Mouse (Mus musculus): Measurements from ENCODE around the gene Suclg2.

DNA sequence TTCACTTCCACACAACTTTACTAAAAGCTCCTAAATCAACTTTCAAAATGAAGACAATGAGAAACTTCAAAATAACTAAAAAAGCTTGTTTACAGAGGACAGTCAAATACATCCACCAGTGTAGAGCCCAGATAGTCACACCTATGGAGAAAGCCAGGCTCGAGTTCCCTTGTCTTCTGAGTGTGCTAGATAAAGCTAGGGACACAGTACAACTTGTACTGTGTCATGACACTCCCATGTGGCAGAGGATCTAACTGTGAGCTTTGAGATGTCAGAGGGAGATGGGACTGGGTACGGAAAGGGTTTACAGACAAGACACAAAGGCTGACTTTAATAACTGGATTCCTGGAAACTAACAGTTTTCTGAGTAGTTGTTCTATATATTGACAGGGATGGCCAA lies 122.7 kb downstream of the Suclg2 start:
- TF ChIP-seq CTCF (IDR thresholded peaks at IDR 0.05; ENCODE audit: insufficient read depth, low read length) = no peak
- TF ChIP-seq POLR2A (IDR thresholded peaks at IDR 0.05; ENCODE audit: borderline replicate concordance, extremely low read depth, low read depth, low read length) = no peak
